Mouse (Mus musculus): ENCODE measurements around the gene Plekhg4.
A peak's percentile ranks its signal among the peaks of the same experiment; 100 is the strongest.

DNA sequence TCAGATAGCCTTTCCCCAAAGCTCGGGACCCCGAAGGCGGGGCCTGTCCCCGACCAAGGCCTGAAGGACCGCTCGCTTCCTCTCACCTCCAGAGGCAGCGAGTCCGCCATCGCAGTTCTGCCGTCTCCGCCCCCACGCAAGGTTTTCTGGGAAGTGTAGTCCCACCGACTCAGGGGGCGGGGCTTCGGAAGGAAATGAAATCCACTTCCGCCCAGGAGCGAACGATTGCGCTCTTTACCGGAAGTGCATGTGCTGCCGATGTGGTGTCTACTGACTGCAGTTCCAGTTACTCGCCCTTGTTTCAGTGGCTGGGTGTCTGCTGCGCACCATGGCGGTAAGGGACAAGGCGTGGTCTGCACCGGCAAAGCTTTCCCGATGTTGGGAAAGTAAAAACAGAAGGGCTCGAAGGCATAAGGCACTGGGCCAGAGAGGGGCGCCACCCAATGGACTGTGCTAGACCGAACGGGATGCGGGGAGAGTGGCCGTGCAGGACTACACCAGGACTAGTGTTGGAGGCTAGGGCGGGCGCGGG lies 46.9 kb upstream of the Plekhg4 start, which contains the start of the genes Lrrc29 and Tmem208:
- TF ChIP-seq POLR2A (IDR thresholded peaks at IDR 0.05; ENCODE audit: control insufficient read depth, extremely low read depth, insufficient read depth, low read length, poor library complexity): peak; percentile 79
- peak; percentile 63; the same call in 1 of the 2 replicates for TF ChIP-seq CTCF (IDR thresholded peaks at IDR 0.05; ENCODE audit: borderline replicate concordance, control insufficient read depth, extremely low read depth, insufficient read depth, low read length, poor library complexity)
